ENCODE assay signal across 24 mouse cellular contexts in genomic region chr6:84211473-84211872, GRCm38 (mm10).
DNase-seq lines count a peak whose midpoint lies in the region; ATAC-seq lines count a peak whose summit lies in the region.
"Had no signal": no experiment of that assay in that cellular context is flagged by ENCODE, and none has a peak within 500 bp of the region (broad histone marks: within the 10 kb centered on the region; RNA-seq: fewer than 3 reads in every experiment).

No protein-coding gene starts in this region.

- WGBS in heart, embryonic 13.5 days: 49% methylated on average over 7 of the region's 7 CpGs
- whole genome bisulfite sequencing in embryonic facial prominence, embryonic 15.5 days: 40% methylated on average over 7 of the region's 7 CpGs
- 64% methylated on average over 7 of the region's 7 CpGs for WGBS in hindbrain, embryonic 16.5 days
- WGBS in hindbrain, embryonic 13.5 days: 67% methylated on average over 7 of the region's 7 CpGs

- H3K9me3 ChIP-seq in heart, embryonic 13.5 days: no peaks in the 10 kb centered on the region; the same call in 1 of the 2 replicates
- no peaks in the 10 kb centered on the region for H3K9me3 ChIP-seq in embryonic facial prominence, embryonic 15.5 days (replicated peaks)
- H3K9me3 ChIP-seq in hindbrain, embryonic 16.5 days (ENCODE audit: control insufficient read depth, low read length): no peaks in the 10 kb centered on the region
- H3K9me3 ChIP-seq in hindbrain, embryonic 13.5 days: no peaks in the 10 kb centered on the region
- H3K9me3 ChIP-seq: forebrain, embryonic 15.5 days; hindbrain, embryonic 12.5 days; liver, embryonic 15.5 days; neural tube, embryonic 13.5 days had no signal

- H3K4me3 ChIP-seq in heart, embryonic 13.5 days: no peak overlapping the region
- no peak overlapping the region for H3K4me3 ChIP-seq in embryonic facial prominence, embryonic 15.5 days (replicated peaks)
- H3K4me3 ChIP-seq in hindbrain, embryonic 16.5 days (ENCODE audit: low read length): no peak overlapping the region
- no peak overlapping the region for H3K4me3 ChIP-seq in hindbrain, embryonic 13.5 days
- H3K4me3 ChIP-seq: forebrain, embryonic 15.5 days; hindbrain, embryonic 12.5 days; layer of hippocampus, adult 2 months; left cerebral cortex, adult 2 months; liver, embryonic 15.5 days; neural tube, embryonic 13.5 days had no signal

- DNase-seq in heart, adult 9 months (ENCODE audit: low spot score in 2 of 2): no peak
- DNase-seq in gastrocnemius, postnatal 36 days: peak; percentile 38 to 45
- DNase-seq in skeletal muscle tissue, adult 2 months (ENCODE audit: low read depth, low spot score): peak; percentile 71
- DNase-seq: adrenal gland, postnatal 25 days; B cell, adult 2 months; cerebellum, adult 18-20 months; heart, postnatal 36 days; kidney, postnatal 36 days; lung, embryonic 14.5 days; right cerebral cortex, postnatal 4 days; thymus, postnatal 4 days had no signal

- no peaks in the 10 kb centered on the region for H3K27me3 ChIP-seq in heart, embryonic 13.5 days (replicated peaks)
- H3K27me3 ChIP-seq in embryonic facial prominence, embryonic 15.5 days: no peaks in the 10 kb centered on the region
- H3K27me3 ChIP-seq in hindbrain, embryonic 16.5 days (replicated peaks; ENCODE audit: control insufficient read depth, insufficient read depth, low read length): no peaks in the 10 kb centered on the region
- no peaks in the 10 kb centered on the region for H3K27me3 ChIP-seq in hindbrain, embryonic 13.5 days
- H3K27me3 ChIP-seq: forebrain, embryonic 15.5 days; hindbrain, embryonic 12.5 days; liver, embryonic 15.5 days; neural tube, embryonic 13.5 days had no signal

- intact Hi-C loops in gastrocnemius, postnatal 36 days (cut with DNase I): no loop called here

- no peak overlapping the region for H3K4me2 ChIP-seq in heart, embryonic 13.5 days
- H3K4me2 ChIP-seq in embryonic facial prominence, embryonic 15.5 days (replicated peaks): no peak overlapping the region
- no peak overlapping the region for H3K4me2 ChIP-seq in hindbrain, embryonic 16.5 days (ENCODE audit: low read length)
- no peak overlapping the region for H3K4me2 ChIP-seq in hindbrain, embryonic 13.5 days
- H3K4me2 ChIP-seq: forebrain, embryonic 15.5 days; heart, embryonic 11.5 days; hindbrain, embryonic 12.5 days; liver, embryonic 15.5 days; lung, embryonic 14.5 days; midbrain, embryonic 11.5 days; neural tube, embryonic 13.5 days had no signal

- H3K4me1 ChIP-seq in heart, embryonic 13.5 days: peaks cover 8% of the 10 kb centered on the region
- H3K4me1 ChIP-seq in embryonic facial prominence, embryonic 15.5 days: peaks cover 23% of the 10 kb centered on the region
- H3K4me1 ChIP-seq in hindbrain, embryonic 16.5 days (ENCODE audit: control insufficient read depth, insufficient read depth, low read depth, low read length): no peaks in the 10 kb centered on the region
- no peaks in the 10 kb centered on the region for H3K4me1 ChIP-seq in hindbrain, embryonic 13.5 days (replicated peaks)
- H3K4me1 ChIP-seq: forebrain, embryonic 15.5 days; hindbrain, embryonic 12.5 days; liver, embryonic 15.5 days; neural tube, embryonic 13.5 days had no signal

- ATAC-seq in heart, embryonic 13.5 days (ENCODE audit: extremely low read depth, insufficient number of reproducible peaks, low FRiP score, low TSS enrichment): no peak
- no peak for ATAC-seq in embryonic facial prominence, embryonic 15.5 days (ENCODE audit: insufficient number of reproducible peaks, low FRiP score, low TSS enrichment, low read depth)
- no peak for ATAC-seq in hindbrain, embryonic 16.5 days
- no peak for ATAC-seq in hindbrain, embryonic 13.5 days (ENCODE audit: low FRiP score)
- ATAC-seq: forebrain, embryonic 15.5 days; intestine, postnatal 0 days had no signal

- H3K9ac ChIP-seq in heart, embryonic 13.5 days: no peak overlapping the region
- H3K9ac ChIP-seq in embryonic facial prominence, embryonic 15.5 days: no peak overlapping the region
- no peak overlapping the region for H3K9ac ChIP-seq in hindbrain, embryonic 16.5 days (ENCODE audit: low read depth, low read length)
- no peak overlapping the region for H3K9ac ChIP-seq in hindbrain, embryonic 13.5 days
- H3K9ac ChIP-seq: forebrain, embryonic 15.5 days; hindbrain, embryonic 12.5 days; liver, embryonic 15.5 days; lung, embryonic 14.5 days; neural tube, embryonic 13.5 days had no signal

- peaks cover 33% of the 10 kb centered on the region for H3K36me3 ChIP-seq in heart, embryonic 13.5 days
- H3K36me3 ChIP-seq in embryonic facial prominence, embryonic 15.5 days: no peaks in the 10 kb centered on the region
- no peaks in the 10 kb centered on the region for H3K36me3 ChIP-seq in hindbrain, embryonic 16.5 days (ENCODE audit: control insufficient read depth, insufficient read depth, low read length)
- no peaks in the 10 kb centered on the region for H3K36me3 ChIP-seq in hindbrain, embryonic 13.5 days
- H3K36me3 ChIP-seq: forebrain, embryonic 15.5 days; hindbrain, embryonic 12.5 days; liver, embryonic 15.5 days; neural tube, embryonic 13.5 days had no signal

- peak overlapping the region; percentile 9; the same call in 1 of the 2 replicates for H3K27ac ChIP-seq in heart, embryonic 13.5 days (replicated peaks)
- H3K27ac ChIP-seq in embryonic facial prominence, embryonic 15.5 days (replicated peaks): peak overlapping the region; percentile 23; the same call in 1 of the 2 replicates
- no peak overlapping the region for H3K27ac ChIP-seq in hindbrain, embryonic 16.5 days (ENCODE audit: low read depth, low read length)
- H3K27ac ChIP-seq in hindbrain, embryonic 13.5 days: no peak overlapping the region
- H3K27ac ChIP-seq: forebrain, embryonic 15.5 days; hindbrain, embryonic 12.5 days; layer of hippocampus, adult 2 months; left cerebral cortex, adult 2 months; liver, embryonic 15.5 days; neural tube, embryonic 13.5 days had no signal

Comparison
In these comparisons a context has a peak if more than half of its experiments do, and no peak if none do; other contexts are left out.
1. H3K27ac ChIP-seq: peak in heart, embryonic 13.5 days (single experiment) and embryonic facial prominence, embryonic 15.5 days (single experiment); none in hindbrain, embryonic 16.5 days (single experiment) and hindbrain, embryonic 13.5 days (single experiment).
2. DNase-seq: peak in gastrocnemius, postnatal 36 days (2 of 2) and skeletal muscle tissue, adult 2 months (single experiment); none in heart, adult 9 months (0 of 2).